In the genomic region with DNA sequence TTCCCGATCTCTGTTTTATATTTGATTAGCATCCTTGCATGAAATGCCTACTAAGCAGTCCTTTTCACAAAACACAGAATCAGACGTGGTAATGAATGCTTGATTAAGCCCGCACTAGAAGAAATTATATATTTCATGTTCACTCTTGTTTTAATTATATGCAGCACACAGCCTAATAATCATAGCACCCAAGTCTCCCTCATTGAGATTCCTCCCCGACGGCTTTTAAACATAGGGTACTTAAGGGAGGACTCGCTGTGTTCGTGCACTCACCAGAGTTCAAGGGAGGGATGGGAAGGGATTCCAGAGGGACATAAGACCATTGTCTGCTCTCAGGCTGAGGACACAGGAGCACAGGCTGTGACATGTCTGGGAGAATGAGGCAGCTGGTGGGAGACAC, we compare ENCODE assay signal across 20 mouse cellular contexts.
DNase-seq lines count a peak whose midpoint lies in the region; ATAC-seq lines count a peak whose summit lies in the region.
"Had no signal": no experiment of that assay in that cellular context is flagged by ENCODE, and none has a peak within 500 bp of the region (broad histone marks: within the 10 kb centered on the region; RNA-seq: fewer than 3 reads in every experiment).

No protein-coding gene starts in this region.

- no peak for ATAC-seq in hindbrain, embryonic 16.5 days
- ATAC-seq in neural tube, embryonic 13.5 days (ENCODE audit: low read depth), result no peak
- ATAC-seq in neural tube, embryonic 15.5 days (ENCODE audit: low FRiP score), result no peak
- ATAC-seq in forebrain, embryonic 13.5 days, result peak; percentile 60; the same call in 1 of the 2 replicates
- ATAC-seq in forebrain, embryonic 16.5 days, result peak; percentile 60
- ATAC-seq: hindbrain, postnatal 0 days had no signal

- H3K4me2 ChIP-seq in hindbrain, embryonic 16.5 days (ENCODE audit: low read length), result no peak overlapping the region
- H3K4me2 ChIP-seq in neural tube, embryonic 13.5 days, result no peak overlapping the region
- no peak overlapping the region for H3K4me2 ChIP-seq in neural tube, embryonic 15.5 days
- no peak overlapping the region for H3K4me2 ChIP-seq in forebrain, embryonic 13.5 days
- H3K4me2 ChIP-seq in forebrain, embryonic 16.5 days (ENCODE audit: low read length), result no peak overlapping the region
- H3K4me2 ChIP-seq: embryonic facial prominence, embryonic 12.5 days; heart, embryonic 11.5 days had no signal

- DNase-seq in hindbrain, embryonic 10.5 days (ENCODE audit: low spot score), result no peak
- no peak for DNase-seq in kidney, adult 9 months
- DNase-seq in urinary bladder, postnatal 25 days (ENCODE audit: low spot score), result no peak
- DNase-seq: adrenal gland, adult 2 months; adrenal gland, postnatal 25 days; cerebellum, adult 11 months; cerebellum, adult 9-10 months; cerebellum, postnatal 25 days; gastrocnemius, postnatal 36 days; heart, adult 18-20 months; heart, postnatal 36 days; kidney, adult 18-20 months had no signal

- no peak overlapping the region for H3K4me3 ChIP-seq in hindbrain, embryonic 10.5 days
- no peak overlapping the region for H3K4me3 ChIP-seq in hindbrain, embryonic 16.5 days (ENCODE audit: low read length)
- H3K4me3 ChIP-seq in neural tube, embryonic 13.5 days, result no peak overlapping the region
- H3K4me3 ChIP-seq in neural tube, embryonic 15.5 days (replicated peaks), result no peak overlapping the region
- no peak overlapping the region for H3K4me3 ChIP-seq in forebrain, embryonic 13.5 days
- no peak overlapping the region for H3K4me3 ChIP-seq in forebrain, embryonic 16.5 days (replicated peaks; ENCODE audit: low read length)
- H3K4me3 ChIP-seq: embryonic facial prominence, embryonic 12.5 days had no signal

- no peaks in the 10 kb centered on the region for H3K27me3 ChIP-seq in hindbrain, embryonic 10.5 days (ENCODE audit: insufficient read depth, poor library complexity, severe bottlenecking)
- no peaks in the 10 kb centered on the region for H3K27me3 ChIP-seq in hindbrain, embryonic 16.5 days (replicated peaks; ENCODE audit: control insufficient read depth, insufficient read depth, low read length)
- no peaks in the 10 kb centered on the region for H3K27me3 ChIP-seq in neural tube, embryonic 13.5 days
- no peaks in the 10 kb centered on the region for H3K27me3 ChIP-seq in neural tube, embryonic 15.5 days (replicated peaks)
- no peaks in the 10 kb centered on the region for H3K27me3 ChIP-seq in forebrain, embryonic 13.5 days
- no peaks in the 10 kb centered on the region for H3K27me3 ChIP-seq in forebrain, embryonic 16.5 days (replicated peaks; ENCODE audit: control insufficient read depth, insufficient read depth, low read length)
- H3K27me3 ChIP-seq: embryonic facial prominence, embryonic 12.5 days had no signal

- 0 out of 2 replicates have a peak overlapping the region, but pooled peaks have one; percentile 23 for H3K27ac ChIP-seq in hindbrain, embryonic 10.5 days
- no peak overlapping the region for H3K27ac ChIP-seq in hindbrain, embryonic 16.5 days (ENCODE audit: low read depth, low read length)
- 0 out of 2 replicates have a peak overlapping the region, but pooled peaks have one; percentile 20 for H3K27ac ChIP-seq in neural tube, embryonic 13.5 days (replicated peaks)
- no peak overlapping the region for H3K27ac ChIP-seq in neural tube, embryonic 15.5 days (replicated peaks)
- H3K27ac ChIP-seq in forebrain, embryonic 13.5 days, result peak overlapping the region; percentile 77
- peak overlapping the region; percentile 70 for H3K27ac ChIP-seq in forebrain, embryonic 16.5 days (ENCODE audit: low read length)
- H3K27ac ChIP-seq: embryonic facial prominence, embryonic 12.5 days; hindbrain, postnatal 0 days had no signal

- WGBS in hindbrain, embryonic 10.5 days, result 85% methylated on average over 7 of the region's 7 CpGs
- 66% methylated on average over 7 of the region's 7 CpGs for WGBS in hindbrain, embryonic 16.5 days
- 74% methylated on average over 7 of the region's 7 CpGs for WGBS in neural tube, embryonic 13.5 days
- 63% methylated on average over 7 of the region's 7 CpGs for WGBS in neural tube, embryonic 15.5 days
- 68% methylated on average over 7 of the region's 7 CpGs for WGBS in forebrain, embryonic 13.5 days
- WGBS in forebrain, embryonic 16.5 days, result 59% methylated on average over 7 of the region's 7 CpGs

- H3K9ac ChIP-seq in hindbrain, embryonic 16.5 days (ENCODE audit: low read depth, low read length), result no peak overlapping the region
- H3K9ac ChIP-seq in neural tube, embryonic 13.5 days, result no peak overlapping the region
- H3K9ac ChIP-seq in neural tube, embryonic 15.5 days (replicated peaks), result no peak overlapping the region
- no peak overlapping the region for H3K9ac ChIP-seq in forebrain, embryonic 13.5 days
- no peak overlapping the region for H3K9ac ChIP-seq in forebrain, embryonic 16.5 days (replicated peaks; ENCODE audit: low read depth, low read length)
- H3K9ac ChIP-seq: embryonic facial prominence, embryonic 12.5 days had no signal

- H3K4me1 ChIP-seq in hindbrain, embryonic 10.5 days (replicated peaks), result peaks cover 23% of the 10 kb centered on the region
- peaks cover 6% of the 10 kb centered on the region; the same call in 1 of the 2 replicates for H3K4me1 ChIP-seq in hindbrain, embryonic 16.5 days (ENCODE audit: control insufficient read depth, insufficient read depth, low read depth, low read length)
- peaks cover 35% of the 10 kb centered on the region for H3K4me1 ChIP-seq in neural tube, embryonic 13.5 days (replicated peaks)
- peaks cover 17% of the 10 kb centered on the region; the same call in 1 of the 2 replicates for H3K4me1 ChIP-seq in neural tube, embryonic 15.5 days
- H3K4me1 ChIP-seq in forebrain, embryonic 13.5 days, result peaks cover 51% of the 10 kb centered on the region
- peaks cover 37% of the 10 kb centered on the region for H3K4me1 ChIP-seq in forebrain, embryonic 16.5 days (replicated peaks; ENCODE audit: control insufficient read depth, insufficient read depth, low read length)

- no peaks in the 10 kb centered on the region for H3K36me3 ChIP-seq in hindbrain, embryonic 10.5 days
- no peaks in the 10 kb centered on the region; the same call in 1 of the 2 replicates for H3K36me3 ChIP-seq in hindbrain, embryonic 16.5 days (ENCODE audit: control insufficient read depth, insufficient read depth, low read length)
- H3K36me3 ChIP-seq in neural tube, embryonic 13.5 days, result no peaks in the 10 kb centered on the region
- H3K36me3 ChIP-seq in neural tube, embryonic 15.5 days, result peaks cover 3% of the 10 kb centered on the region; the same call in 1 of the 2 replicates
- H3K36me3 ChIP-seq in forebrain, embryonic 13.5 days (ENCODE audit: poor library complexity, severe bottlenecking), result no peaks in the 10 kb centered on the region
- H3K36me3 ChIP-seq in forebrain, embryonic 16.5 days (ENCODE audit: control insufficient read depth, insufficient read depth), result no peaks in the 10 kb centered on the region
- H3K36me3 ChIP-seq: embryonic facial prominence, embryonic 12.5 days had no signal

- no peaks in the 10 kb centered on the region for H3K9me3 ChIP-seq in hindbrain, embryonic 10.5 days
- H3K9me3 ChIP-seq in hindbrain, embryonic 16.5 days (ENCODE audit: control insufficient read depth, low read length), result no peaks in the 10 kb centered on the region
- H3K9me3 ChIP-seq in neural tube, embryonic 13.5 days, result no peaks in the 10 kb centered on the region
- no peaks in the 10 kb centered on the region for H3K9me3 ChIP-seq in neural tube, embryonic 15.5 days (replicated peaks)
- no peaks in the 10 kb centered on the region for H3K9me3 ChIP-seq in forebrain, embryonic 13.5 days (replicated peaks)
- H3K9me3 ChIP-seq in forebrain, embryonic 16.5 days (ENCODE audit: control insufficient read depth, low read length), result no peaks in the 10 kb centered on the region
- H3K9me3 ChIP-seq: embryonic facial prominence, embryonic 12.5 days had no signal

Comparison
In these comparisons a context has a peak if more than half of its experiments do, and no peak if none do; other contexts are left out.
1. H3K27ac ChIP-seq: peak in hindbrain, embryonic 10.5 days (single experiment), neural tube, embryonic 13.5 days (single experiment), forebrain, embryonic 13.5 days (single experiment) and forebrain, embryonic 16.5 days (single experiment); none in hindbrain, embryonic 16.5 days (single experiment) and neural tube, embryonic 15.5 days (single experiment).
2. ATAC-seq: peak in forebrain, embryonic 13.5 days (single experiment) and forebrain, embryonic 16.5 days (single experiment); none in hindbrain, embryonic 16.5 days (single experiment), neural tube, embryonic 13.5 days (single experiment) and neural tube, embryonic 15.5 days (single experiment).